Mouse (Mus musculus) R1 (cell line): ENCODE results near the gene Mansc1.

Source experiments
- DNase-seq: peaks from one replicate; pipeline ENCODE4 v3.0.0-alpha.2; 2018; ENCODE audit warnings: low read depth, low spot score

Mansc1 gene

DNA sequence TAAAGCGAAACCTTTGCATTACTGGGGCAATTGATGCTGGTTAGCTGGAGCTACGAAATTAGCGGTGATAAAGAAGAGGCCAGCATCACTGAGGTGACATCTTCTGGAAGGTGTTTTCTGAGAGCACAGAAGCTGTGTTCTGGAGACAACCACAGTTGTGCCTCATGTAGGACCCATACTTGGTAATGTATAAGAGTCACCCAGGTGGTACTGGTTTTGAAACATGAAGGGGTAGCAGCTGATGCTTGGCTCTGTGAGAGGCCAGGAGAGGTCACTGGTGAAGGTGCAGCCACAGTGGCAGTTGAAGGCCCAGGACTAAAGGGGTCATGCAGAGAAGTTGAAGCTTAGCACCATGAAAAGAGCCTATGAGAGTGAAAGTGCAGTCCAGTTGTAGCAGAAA, 6.9 kb upstream of the Mansc1 start, which contains the start of gene Borcs5:
Borcs5 (plus strand) TSS at position 301 of the 400 bp plus-strand sequence.
- DNase-seq, result no peak

DNA sequence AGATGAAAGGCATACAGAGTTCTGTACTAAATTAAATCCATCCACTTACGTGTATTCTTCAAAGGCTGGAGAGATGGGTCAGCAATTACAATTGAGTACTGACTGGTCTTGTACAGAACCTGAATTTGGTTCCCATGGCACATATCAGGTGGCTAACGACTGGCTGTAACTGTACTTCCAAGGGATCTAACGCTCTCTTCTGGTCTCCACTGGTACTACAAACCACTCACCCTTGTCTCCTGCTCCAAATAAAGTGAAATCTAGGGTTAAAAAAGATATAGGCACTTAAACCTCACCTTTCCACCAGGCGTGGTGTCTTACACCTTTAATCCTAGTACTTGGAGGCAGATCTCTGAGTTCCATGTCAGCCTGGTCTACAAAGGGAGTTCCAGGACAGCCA, 4.2 kb upstream of the Mansc1 start:
- DNase-seq, result peak; percentile 64

DNA sequence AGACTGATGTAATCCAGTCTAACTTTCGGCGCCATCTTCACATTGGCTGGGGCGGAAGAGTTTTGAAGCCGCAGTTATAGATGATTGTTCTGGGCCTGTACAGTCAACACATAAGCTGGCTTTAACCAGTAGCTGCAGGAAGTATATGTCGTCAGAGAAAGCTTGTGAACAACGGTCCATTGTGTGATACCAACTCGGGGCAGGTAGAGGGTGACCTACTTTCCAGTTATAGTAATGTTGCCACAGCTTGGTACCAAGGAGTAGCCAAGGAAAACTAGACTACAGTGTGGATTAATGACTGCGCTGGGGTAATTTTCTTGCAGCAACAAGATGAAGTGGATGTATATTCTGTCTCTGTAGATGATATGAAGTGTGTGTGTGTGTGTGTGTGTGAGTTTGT, 1.3 kb upstream of the Mansc1 start:
- no peak for DNase-seq

DNA sequence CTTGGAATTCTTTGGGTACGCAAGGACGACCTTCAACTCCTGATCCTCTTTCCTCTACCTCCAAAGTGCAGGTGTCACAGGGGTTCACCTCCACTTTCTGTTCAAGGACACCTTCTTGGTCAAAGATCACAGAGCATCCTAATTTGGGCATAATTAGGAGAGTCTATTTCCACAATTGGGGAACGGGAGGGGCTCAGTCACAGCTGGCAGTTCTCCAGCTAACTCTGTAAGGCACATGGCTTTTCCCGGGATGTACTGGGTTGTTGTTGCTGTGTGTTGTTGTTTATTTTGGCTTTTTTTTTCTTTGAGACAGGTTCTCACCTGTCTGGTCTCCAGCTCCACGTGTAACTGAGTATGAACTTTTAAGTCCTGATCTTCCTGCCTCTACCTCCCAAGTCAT, 468 bp upstream of the Mansc1 start:
- no peak for DNase-seq

DNA sequence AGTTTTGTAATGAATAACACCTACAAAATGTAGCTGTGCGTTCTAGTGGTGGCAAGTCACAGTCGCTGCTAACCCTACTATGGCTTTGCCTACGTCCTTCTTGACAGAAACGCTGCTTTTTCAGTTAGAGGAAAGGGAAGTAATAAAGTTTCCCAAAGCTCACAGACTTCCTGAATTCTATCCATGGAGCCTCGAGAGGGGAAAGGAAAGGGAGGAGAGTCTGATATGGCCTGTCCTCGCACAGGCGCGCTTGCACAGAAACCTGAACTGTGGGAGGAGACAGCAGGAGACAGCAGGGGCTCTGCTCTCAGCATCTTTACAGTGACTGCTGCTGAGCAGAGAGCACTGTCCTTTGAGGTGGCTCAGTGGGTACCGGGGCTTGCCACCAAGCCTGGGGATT, 1.8 kb downstream of the Mansc1 start:
- peak; percentile 18 for DNase-seq

DNA sequence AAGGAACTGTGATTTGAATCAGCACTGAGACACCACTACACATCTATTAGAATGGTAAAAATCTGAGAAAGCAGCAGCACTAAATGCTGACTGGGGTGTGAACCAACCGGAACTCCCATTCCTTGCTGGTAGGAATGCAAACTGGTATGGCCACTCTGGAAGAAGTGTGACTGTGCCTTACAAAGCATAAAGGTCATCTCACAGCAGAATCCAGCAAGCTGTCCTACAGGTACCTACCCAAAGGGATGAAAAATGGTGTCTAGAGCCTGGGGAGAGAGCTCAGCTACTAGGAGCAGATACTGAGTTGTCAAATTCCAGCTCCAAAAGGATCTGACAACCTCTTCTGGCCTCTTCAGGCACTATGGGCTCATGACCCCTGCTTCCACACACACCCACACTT, 5.7 kb downstream of the Mansc1 start:
- DNase-seq, result no peak

DNA sequence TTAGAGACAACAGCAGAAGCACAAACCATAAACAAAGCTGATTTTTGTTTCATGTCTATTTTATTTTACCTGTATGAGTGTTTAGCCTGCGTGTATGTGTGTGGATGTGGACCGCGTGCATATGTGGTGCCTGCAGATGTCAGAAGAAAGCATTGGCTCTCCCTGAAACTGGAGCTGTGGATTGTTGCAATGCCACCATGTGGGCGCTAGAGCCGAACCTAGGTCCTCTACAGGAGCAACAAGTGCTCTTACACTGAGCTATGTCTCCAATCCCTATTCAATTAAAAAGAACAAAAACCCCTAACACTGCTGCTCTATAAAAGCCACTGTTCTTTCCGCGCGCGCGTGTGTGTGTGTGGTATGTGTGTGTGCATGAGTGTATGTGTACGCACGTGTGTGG, 6.9 kb downstream of the Mansc1 start:
- peak; percentile 75 for DNase-seq

DNA sequence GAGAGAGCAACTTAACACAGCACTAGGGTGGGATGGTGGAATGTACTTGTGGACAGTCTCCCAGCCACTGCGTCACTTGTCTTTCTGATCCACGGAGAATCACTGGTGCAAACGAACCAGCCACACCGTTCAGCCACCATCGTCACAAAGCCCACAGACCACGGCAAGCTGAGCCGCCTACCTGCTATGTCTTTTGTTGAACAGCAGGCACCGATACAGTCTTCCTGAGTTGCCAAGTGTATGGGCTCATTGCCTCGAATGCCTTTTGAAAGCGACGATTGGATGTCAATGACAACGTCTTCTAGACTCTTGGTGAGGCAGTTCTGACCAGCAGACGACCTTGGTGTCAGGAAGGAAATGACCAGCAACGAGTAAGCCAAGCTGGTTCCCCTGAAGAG, 10.7 kb downstream of the Mansc1 start:
- peak; percentile 33 for DNase-seq

DNA sequence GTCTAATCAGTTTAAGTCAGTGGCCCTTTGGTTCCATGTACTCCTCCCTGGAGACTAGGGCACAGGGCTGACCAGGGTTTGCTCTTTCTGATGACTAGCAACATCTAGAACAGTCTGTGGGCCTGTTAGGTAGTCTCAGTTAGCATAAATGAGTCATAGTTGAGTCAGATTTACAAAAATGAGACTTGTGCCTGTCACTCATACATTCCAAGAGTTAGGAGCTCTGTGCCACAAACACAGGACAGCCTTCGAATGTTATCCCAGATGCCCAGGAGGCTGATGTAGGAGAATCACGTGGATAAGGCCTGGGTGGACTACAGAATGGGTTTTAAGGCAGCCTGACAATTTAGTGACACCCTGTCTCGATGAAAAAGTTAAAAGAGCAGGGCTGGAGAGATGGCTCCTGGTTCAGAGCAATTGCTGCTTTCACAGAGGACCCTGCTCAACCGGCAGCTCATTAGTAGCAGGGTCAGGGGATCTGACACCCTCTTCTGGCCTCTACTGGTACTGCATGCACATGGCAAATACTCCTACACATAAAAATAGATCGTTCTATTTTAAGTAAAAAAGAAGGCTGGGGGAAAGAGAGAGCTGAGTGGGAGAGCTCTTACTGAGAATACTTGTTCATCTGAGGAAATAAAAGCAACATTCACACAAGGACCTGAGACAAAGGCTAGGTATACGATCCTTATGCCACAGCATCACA, 11.3 kb downstream of the Mansc1 start:
- peak; percentile 74 for DNase-seq

GRCm38 (mm10) chr6:134620129-134620528, 12.2 kb downstream of the Mansc1 start:
- no peak for DNase-seq

- peak; percentile 84 for DNase-seq
Observed at GRCm38 (mm10) chr6:134617589-134617988, 14.7 kb downstream of the Mansc1 start.

- DNase-seq, result peak; percentile 84
Observed at GRCm38 (mm10) chr6:134614723-134615648, 17.3 kb downstream of the Mansc1 start.

GRCm38 (mm10) chr6:134614322-134614721, 18.0 kb downstream of the Mansc1 start:
- DNase-seq, result no peak

- DNase-seq, result no peak
Observed at GRCm38 (mm10) chr6:134611896-134612295, 20.4 kb downstream of the Mansc1 start.

DNA sequence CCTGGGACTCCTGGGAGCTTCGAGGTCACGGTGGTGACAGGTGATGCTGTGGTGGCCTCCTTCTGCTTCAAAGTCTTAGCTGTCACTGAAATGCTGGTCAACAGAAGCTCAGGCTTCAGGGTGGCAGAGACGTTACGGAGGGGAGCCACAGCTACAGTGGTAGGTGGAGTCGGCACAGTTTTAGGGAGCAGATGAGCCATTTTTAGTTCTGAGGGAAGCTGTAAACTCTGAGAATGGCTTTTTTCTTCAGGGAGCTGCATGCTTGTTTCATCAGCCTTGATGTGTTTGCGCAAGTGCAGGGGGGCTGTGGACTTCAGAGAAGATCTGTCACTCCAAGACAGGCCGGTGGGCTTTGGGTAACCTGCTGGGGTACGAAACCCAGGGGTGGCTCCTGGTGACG, 21.9 kb downstream of the Mansc1 start:
- no peak for DNase-seq

GRCm38 (mm10) chr6:134606949-134607746, 25.1 kb downstream of the Mansc1 start:
- DNase-seq, result peak; percentile 63

DNA sequence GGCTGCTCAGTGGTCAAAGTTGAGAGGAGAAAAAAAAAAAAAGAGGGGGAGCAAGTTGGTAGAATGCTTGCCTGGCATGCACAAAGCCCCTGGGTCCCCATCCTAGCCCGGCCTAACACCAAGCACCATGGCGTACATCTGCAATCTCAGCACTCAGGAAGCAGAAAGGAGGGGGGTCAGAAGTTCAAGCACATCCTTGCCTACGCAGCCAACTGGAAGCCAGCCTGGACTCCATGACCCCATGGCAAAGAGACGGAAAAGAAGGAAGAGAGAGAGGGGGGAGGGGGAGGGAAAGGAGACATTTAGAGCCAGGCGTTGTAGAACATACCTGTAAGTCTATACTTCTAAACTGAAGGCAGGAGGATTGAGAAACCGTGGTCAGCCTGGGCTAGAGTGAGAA, 25.7 kb downstream of the Mansc1 start:
- DNase-seq, result no peak

DNA sequence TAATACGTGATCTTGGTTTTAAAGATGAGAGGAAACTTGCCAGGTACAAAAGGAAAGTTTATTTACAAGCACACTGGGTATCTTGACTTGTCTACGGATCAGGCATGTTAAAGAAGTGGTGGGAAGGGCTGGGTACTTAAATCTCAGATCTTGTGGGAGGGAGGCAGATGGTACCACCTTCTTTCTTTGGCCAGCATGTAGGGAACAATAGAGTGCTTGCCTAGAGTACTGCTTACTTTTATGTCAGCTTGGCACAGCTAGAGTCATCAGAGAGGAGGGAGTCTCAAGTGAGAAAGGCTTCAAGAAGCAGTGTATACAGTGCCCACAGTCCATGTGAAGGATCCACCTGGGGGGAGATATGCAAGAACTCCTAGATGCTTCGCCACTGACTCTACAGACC, 27.1 kb downstream of the Mansc1 start:
- no peak for DNase-seq

- DNase-seq, result no peak
Observed at GRCm38 (mm10) chr6:134602371-134603003, 29.8 kb downstream of the Mansc1 start.

GRCm38 (mm10) chr6:134601766-134602165, 30.5 kb downstream of the Mansc1 start:
- no peak for DNase-seq

DNA sequence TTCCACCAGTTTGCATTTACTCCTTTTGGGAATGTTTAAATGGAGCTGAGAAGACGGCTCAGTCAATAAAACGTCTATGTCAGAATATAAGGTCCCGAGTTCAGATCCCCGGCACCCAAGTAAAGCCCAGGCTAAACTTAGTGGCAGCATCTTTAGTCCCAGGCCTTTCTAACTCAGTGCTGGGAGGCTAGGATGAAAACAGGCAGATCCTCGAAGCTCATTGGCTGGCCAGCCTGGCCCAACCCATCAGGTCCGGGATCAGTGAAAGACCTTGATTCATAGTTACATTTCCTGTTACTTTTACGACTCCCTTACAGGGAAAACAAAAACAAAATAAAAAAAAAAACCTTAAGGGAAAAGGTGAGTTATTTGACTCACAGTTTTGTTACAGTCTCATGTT, 31.2 kb downstream of the Mansc1 start:
- peak; percentile 56 for DNase-seq
